Mouse (Mus musculus): Measurements from ENCODE around the gene Kcnj13.

Kcnj13 gene

DNA sequence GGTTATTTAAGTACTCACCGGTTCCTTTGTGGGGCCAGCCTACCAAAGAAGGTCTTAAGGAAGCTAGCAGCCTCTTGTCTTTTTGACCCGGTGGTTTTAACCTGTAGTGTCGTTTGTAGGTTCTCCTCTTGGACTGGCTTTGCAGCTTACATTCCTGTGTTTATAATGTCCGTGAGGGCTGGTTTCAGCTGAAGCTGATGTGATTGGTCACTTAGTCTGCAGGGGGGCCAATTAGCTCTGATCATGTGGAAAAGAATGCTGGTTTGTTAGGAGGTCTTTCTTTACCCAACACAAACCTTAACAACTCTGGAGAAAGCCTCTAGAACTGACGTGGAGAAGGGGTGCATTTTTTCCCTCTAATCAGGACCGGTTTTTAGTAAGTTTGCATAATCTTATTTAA is at the start of gene Kcnj13:
Gene Kcnj13 (minus strand): TSS at position 136 of the 400 bp plus-strand sequence.
- no peak for DNase-seq (ENCODE audit: low spot score)

DNA sequence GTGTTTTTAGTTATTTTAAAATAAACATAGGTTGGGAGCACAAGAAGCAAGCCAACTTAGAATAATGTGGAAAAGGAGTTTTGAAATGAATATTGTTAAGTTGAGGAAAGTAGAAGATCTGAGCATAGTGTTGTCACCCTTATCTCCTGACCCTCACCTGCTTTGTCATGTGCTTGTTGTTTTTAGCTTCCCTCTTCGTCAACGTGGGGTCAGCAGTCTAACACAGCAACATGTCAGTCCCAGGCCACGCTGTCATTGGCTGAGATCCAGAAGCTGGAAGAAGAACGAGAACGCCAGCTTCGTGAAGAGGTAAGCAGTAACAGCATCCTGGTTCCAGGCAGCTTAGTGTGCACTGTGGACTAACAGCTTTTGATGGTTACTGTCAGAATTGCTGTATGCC is 42.1 kb upstream of the Kcnj13 start:
- DNase-seq (ENCODE audit: low spot score): peak; percentile 22

DNA sequence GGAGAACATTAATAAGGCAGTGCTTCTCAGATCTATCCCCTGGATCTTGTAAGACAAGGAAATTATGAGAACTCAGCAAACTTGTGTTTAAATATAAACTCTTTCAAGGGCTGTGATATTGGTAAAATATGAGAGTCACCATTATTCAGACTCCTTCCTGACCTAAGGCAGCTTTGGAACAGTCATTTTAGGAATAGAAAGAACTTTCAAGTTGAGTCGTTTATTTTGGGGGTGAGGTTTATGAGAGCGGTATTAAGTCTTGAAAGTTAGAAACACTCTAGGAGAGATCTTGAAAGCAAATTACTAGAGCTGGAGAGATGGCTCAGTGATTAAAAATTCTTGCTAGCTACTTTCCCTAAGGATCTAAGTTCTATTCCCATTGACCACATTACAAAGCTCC is 40.6 kb upstream of the Kcnj13 start:
- no peak for DNase-seq (ENCODE audit: low spot score)

DNA sequence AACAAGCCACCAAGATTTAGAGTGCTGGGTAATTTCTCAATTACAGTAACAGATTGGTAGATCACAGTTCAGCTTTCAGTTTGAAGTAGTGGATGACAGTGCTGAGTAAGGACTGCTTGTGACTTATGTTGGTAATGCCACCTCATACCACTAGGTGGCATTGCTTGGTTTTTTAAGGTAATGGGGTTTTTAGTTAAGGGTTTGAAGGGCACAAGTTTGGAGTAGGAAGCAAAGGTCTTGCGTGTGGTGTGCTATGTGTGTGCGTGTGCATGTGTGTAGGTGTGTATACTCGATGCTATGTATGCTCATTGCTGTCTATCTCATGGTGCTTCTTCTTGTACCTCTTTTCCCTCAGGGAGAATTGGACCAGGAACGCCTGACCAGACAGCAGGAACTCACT is 24.2 kb upstream of the Kcnj13 start:
- DNase-seq (ENCODE audit: low spot score): no peak

DNA sequence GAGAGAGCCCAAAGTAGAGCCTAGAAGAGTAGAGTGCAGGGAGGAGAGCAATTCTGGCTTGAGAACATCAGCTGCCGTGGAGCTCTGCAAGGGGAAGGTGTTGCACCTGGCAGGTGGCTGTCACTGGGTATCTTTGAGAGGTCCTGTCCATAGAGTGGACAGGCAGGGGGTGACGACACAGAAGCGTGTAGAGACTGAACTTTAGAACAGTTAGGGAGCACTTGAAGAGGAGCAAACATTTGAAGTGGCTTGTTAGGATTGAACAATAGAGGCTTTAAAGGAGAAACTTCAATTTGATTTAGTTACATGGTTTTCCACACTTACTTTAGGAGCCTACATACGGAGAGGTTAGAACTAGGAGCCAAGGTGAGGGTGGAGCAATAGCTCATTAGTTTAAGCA is 14.9 kb upstream of the Kcnj13 start:
- DNase-seq (ENCODE audit: low spot score): no peak

DNA sequence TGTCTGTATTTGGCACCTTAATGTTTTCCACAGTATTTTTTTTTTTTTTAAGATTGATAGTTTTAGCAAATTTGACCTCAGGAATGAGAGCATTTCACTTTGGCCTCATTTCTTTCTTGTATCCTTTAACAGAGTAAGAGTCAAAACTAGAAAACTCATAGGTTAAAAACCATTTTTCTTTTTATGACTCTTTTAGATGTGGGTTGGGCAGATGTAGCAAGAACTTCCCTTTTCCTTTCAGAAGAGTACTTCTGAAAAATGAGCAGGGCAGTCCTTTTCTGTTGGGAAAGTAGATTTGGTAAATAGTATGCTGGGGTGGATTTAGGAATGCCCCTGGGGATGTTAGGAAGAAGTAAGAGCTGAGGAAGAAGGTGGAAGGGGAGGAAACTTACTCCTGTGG is 11.5 kb upstream of the Kcnj13 start:
- no peak for DNase-seq (ENCODE audit: low spot score)

DNA sequence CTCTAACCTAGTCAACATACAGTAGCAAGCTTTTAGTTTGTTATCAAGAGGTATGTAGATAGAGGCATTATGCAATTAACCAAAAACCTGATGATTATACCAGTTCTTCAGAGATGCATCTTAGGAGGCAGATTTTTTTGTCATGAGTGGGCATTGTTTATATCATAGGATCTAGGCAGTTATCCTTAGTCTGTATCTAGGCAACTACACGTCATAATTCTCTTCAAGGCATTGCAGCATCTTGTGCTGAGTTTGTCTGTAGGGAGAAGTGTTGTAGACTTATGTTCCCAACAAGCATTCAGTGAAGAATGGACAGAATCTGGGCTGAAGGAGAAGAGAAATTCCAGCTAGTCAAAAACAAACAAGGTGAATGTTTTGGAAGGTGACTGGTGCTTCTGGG is 10.2 kb upstream of the Kcnj13 start:
- no peak for DNase-seq (ENCODE audit: low spot score)

DNA sequence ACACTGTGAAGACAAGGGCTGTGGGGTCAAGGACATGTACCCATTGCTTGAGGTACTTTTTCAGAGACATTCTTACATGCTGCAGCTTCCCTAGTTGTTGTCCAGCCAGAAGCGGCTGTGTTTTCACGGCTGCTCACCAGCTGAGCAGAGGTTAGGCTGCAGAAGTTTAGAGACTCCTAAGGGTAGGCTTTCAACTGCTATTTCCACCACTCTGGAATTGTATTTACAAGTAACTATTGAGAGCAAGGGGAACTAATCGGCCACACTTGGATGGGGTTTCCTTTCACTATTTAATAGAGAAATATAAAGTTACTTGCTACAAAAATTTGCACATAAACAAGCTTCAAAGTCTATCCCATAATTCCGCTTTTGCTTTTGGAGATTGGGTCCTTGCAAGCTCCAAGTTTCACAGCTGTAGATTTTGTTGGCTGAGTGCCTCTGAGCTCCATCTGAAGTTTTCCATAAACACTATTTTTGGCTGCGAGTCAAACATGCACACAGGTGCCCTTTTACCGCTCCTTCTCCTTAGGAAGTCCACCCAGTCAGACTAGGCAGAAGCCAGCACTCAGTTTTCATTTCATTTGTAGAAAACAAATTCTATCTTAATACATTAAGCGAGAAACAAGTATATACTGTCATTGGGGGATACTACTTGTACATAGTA is 2.5 kb upstream of the Kcnj13 start:
- no peak for DNase-seq (ENCODE audit: low spot score)

DNA sequence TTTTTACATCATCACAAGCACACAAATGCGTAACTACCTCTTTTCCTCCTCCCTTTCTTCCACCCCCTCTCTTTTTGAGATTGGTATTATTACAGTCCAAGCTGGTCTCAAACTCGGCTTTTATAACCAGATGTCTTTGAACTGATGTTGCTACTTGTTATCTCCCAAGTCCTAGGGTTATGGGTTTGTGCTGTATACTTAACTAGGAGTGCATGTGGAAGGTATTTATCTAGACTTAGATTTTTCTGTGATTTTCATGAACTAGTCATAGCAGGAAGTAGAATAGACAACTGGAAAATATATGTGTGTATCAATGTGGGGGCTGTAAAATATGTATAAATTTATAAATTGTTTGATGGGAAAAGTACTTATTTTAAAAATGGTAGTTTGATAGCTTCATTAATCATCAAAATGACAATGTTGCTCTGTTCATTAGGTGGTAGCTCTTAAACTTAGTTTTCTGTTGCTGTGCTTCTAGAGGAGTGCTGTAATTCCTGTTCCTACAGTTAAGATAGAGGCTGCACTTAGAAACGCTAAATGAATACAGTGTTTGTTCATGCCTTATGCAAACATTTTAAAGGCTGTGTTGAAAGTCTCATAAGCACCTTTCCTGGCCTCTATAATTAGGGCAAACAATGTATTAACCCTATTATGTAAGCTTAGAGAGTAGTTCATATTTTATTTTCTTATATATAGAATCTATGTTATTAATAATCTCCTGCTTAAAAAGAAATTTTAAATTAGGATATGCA is 909 bp downstream of the Kcnj13 start:
- no peak for DNase-seq (ENCODE audit: low spot score)

DNA sequence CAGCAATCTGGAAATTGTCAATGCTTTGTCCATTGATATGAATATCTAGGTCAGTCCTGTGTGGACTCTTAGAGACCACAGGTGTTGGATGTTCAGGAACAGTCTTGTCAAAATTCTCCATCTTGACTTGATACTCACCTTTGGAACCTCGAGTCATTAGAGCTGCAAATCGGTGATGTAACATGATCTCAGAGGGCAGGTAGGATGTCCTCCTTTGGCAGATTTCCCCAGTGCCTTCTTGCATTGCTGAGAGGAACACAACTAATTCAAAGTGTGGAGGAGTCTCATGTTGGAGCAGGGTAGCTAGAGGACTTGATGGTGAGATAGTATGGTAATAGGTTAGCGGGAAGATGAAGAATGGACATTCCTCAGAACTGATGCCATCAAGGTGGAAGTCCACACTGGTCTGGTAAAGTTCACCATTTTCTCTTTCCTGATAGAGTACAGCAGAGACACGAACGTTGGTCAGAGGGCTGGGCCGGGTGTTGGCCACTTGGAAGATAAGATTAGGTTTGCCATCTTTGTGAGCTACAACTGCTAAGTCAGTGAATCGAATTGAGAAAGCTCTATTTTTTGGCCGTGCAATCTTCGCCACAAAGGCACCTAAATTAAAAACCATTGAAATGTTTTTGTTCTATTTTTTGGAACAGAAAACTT is 8.0 kb downstream of the Kcnj13 start:
- DNase-seq (ENCODE audit: low spot score): no peak

DNA sequence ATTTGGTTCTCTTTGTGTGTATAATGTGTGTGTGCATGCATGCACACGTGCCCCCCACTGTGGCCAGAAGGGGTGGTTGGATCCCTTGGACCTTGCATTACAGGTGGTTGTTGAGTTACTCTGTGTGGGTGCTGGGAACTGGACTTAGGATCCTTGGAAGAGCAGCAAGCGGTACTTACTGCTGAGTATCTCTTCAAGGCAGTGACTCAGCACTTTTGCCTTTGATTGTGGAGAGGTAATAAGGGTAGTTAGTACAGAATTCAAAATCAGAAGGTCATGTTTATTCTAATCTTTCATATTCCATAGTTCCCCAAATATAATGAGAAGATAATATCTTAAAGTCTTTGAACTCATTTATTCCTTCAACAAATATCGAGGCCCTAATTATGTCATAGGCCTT is 13.4 kb downstream of the Kcnj13 start:
- no peak for DNase-seq (ENCODE audit: low spot score)

DNA sequence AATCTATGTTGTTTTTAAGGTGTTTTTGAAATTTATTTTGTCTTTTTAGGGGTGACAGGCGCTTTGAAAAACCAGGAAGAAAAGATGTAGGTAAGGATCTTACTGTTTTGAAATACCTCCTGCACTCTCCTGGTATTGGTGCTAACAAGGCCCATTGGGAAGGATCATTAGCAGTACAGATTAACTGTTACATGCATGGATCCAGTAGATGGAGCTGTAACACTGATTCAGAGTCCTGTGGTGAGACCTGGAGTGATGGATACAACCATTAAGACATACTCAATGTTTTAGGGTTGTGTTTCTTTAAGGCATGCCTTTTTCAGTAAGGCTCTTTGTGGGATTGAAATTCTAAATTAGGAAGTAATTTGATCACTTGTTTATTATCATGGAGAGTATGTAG is 14.6 kb downstream of the Kcnj13 start:
- DNase-seq (ENCODE audit: low spot score): no peak

DNA sequence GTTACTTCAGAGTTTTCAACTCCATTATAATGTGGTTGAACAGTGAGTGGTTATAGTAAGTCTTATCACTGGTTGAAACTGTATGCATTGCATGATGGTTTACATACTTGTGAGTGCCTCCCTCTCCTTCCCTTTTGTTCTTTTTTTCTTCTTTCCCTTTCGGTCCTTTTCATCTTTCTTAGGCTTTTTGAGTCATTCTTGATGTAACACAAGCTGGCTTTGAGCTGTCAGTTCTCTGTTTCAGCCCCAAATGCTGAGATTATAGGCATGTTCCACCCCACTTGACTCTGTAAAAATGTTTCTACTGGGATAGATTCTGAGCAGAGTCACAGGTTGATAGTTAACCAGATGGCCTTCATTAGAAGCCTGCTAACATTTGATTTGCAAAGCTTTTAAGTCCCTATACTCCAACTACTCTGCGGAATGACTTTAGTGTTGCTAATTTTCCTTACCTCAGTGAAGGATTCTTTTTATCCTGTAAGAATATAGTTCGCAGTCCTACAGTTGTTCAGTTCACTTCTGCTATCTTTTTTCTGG is 16.4 kb downstream of the Kcnj13 start:
- DNase-seq (ENCODE audit: low spot score): no peak

DNA sequence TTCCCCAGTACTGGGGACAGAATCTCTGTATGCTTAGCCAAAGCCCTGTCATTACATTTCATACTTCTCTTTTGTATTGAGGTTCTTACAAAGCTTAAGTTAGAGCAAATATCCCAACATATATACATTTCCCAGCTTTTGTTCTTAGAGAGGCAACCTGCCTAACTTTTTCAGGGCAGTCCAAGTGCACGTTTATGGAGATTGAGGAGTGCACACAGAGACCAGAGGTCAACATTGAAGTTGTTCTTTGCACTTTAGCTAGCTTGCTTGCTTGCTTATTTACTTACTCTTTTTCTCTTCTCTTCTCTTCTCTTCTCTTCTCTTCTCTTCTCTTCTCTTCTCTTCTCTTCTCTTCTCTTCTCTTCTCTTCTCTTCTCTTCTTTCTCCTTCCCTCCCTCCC is 34.3 kb downstream of the Kcnj13 start:
- peak; percentile 19 for DNase-seq (ENCODE audit: low spot score)

DNA sequence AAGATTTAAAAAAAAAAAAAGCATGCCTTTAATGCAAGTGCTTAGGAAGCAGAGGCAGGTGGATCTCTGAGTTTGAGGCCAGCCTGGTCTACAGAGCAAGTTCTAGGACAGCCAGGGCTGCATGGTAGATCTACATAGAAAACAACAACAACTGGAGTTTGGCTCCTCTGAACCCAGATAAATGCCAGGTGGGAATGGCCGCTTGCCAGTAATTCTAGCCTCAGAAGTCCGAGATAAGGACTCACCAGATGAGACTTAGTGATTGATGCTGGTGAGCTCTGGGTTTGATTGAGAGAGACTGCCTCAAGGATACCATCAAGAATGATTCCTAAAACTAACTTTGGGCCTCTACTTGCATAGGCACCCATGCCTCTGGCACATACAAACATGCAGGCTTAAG is 44.0 kb downstream of the Kcnj13 start:
- no peak for DNase-seq (ENCODE audit: low spot score)
